Mouse (Mus musculus) embryonic facial prominence, embryonic 14.5 days (tissue): ENCODE results near the gene Cacnb4. TPM values are rescaled to one million over a fixed set of nuclear protein-coding genes. Genes with fewer than 3 reads are reported as not detected.
A peak's percentile ranks its signal among the peaks of the same experiment; 100 is the strongest.

Experiments
- ATAC-seq: fragments of 200-750 bp; cut with Nextera tagmentation; 2 replicates; pipeline ENCODE4 v1.8.0; 2017; ENCODE audit warnings: low read depth, moderate number of reproducible peaks, moderate TSS enrichment
- DNase-seq: peaks from one replicate; pipeline ENCODE4 v3.0.0-alpha.2; 2015; ENCODE audit warnings: low spot score
- H3K27ac ChIP-seq: fragments of 300-500 bp; sonication (generic); replicated peaks from 2 replicates; pipeline ENCODE4 v1.5.1; 2014; ENCODE audit warnings: low read depth, mild to moderate bottlenecking, low read length, moderate library complexity
- H3K27me3 ChIP-seq: fragments of 300-500 bp; sonication (generic); replicated peaks from 2 replicates; pipeline ENCODE4 v1.6.1; 2014; ENCODE audit warnings: low read length; ENCODE audit not compliant: control insufficient read depth, insufficient read depth
- H3K36me3 ChIP-seq: fragments of 300-500 bp; sonication (generic); 2 replicates; pipeline ENCODE4 v1.6.1; 2014; ENCODE audit warnings: low read length, mixed read lengths; ENCODE audit not compliant: control insufficient read depth, insufficient read depth
- H3K4me1 ChIP-seq: fragments of 300-500 bp; sonication (generic); 2 replicates; pipeline ENCODE4 v1.6.1; 2014; ENCODE audit warnings: antibody characterized with exemption, low read length; ENCODE audit not compliant: control insufficient read depth, insufficient read depth
- H3K4me2 ChIP-seq: fragments of 300-500 bp; sonication (generic); 2 replicates; pipeline ENCODE4 v1.6.1; 2014; ENCODE audit warnings: low read depth, mild to moderate bottlenecking, low read length, moderate library complexity, mixed read lengths
- H3K4me3 ChIP-seq: fragments of 300-500 bp; sonication (generic); 2 replicates; pipeline ENCODE4 v1.5.1; 2014; ENCODE audit warnings: low read depth, mild to moderate bottlenecking, low read length
- H3K9ac ChIP-seq: fragments of 300-500 bp; sonication (generic); 2 replicates; pipeline ENCODE4 v1.6.1; 2014; ENCODE audit warnings: low read depth, mild to moderate bottlenecking, low read length, moderate library complexity, mixed read lengths
- H3K9me3 ChIP-seq: fragments of 300-500 bp; sonication (generic); 2 replicates; pipeline ENCODE4 v1.6.1; 2016; ENCODE audit warnings: low read length; ENCODE audit not compliant: control insufficient read depth
- WGBS: fragments of 180-500 bp; shearing (Covaris S2); extraction: QIAGEN DNeasy Blood & Tissue Kit; methylation state at CpG from one replicate; pipeline ENCODE4 v1.1.7; 2014; 5-methylcytosine and 5-hydroxymethylcytosine counted together
- polyA plus RNA-seq: library from polyadenylated mRNA; unstranded; fragments of >200 nt; fragmentation: Nextera tagmentation; extraction: Ambion mirVana; gene quantifications from 2 replicates; pipeline ENCODE4 v1.2.1, GENCODE M21; 2014

The Cacnb4 gene
- polyA plus RNA-seq, 1 experiment from 2014 or later: 1.4 TPM

DNA sequence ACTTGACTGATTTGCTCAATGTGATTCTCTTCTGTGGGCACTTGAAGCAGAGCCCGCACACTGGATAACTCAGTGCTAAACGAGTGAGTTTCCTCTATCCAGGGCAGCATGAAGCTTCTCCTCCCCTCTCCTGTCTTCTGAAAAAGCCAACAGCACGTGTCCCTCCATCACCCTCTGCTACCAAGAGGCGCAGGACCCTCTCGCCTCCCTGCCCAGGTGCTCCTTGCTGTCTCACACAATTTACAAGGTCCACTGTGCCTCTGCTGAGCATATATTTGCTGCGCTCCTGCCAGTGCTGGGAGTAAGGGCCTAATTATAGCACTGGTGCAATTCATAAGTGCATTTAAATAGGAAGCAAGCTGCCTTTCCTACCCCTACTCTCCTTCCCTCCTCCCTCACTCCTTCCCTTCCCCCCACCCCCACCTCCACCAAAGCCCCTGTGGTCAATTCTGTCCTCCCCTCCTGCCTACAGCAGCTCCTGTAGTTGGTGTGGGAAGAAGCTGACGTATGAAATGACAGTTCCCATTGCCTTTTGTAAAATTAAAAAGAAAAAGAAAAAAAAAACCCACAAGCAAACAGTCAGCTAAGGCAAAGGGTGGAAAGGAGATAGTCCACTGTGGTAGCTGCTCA, 86.2 kb downstream of the Cacnb4 start:
- Histone ChIP-seq H3K9me3 (no peaks in the 10 kb centered on the region), H3K4me1 (peaks cover 9% of the 10 kb centered on the region; the same call in 1 of the 2 replicates), H3K27ac (no peak overlapping the region), H3K9ac (no peak overlapping the region; the same call in 1 of the 2 replicates), H3K4me3 (no peak overlapping the region), H3K36me3 (no peaks in the 10 kb centered on the region), H3K4me2 (peak overlapping the region; percentile 6; the same call in 1 of the 2 replicates), H3K27me3 (no peaks in the 10 kb centered on the region)
- DNase-seq (no peak), ATAC-seq (no peak; the same call in 1 of the 2 replicates)
- WGBS: 70% methylated on average over 7 of the region's 7 CpGs

DNA sequence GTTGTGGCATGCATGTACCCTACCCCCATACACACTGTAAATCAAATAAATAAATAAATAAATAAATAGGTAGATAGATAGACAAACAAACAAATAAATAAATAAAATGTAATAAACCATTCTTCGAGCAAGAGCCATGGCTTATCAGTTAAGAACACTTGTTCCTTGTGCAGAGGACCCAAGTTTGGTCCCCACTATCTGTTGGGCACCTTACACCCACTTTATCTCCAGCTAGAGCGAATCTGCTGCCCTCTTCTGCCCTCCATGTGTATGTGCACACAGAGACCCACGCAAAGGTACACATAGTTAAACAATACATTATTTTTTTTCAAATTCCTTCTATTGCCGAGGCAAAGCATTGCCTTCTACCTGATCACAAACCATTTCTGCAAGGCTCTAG, 87.1 kb downstream of the Cacnb4 start:
- H3K9me3 ChIP-seq: no peaks in the 10 kb centered on the region
- DNase-seq (no peak), ATAC-seq (no peak)
- no peak overlapping the region for H3K27ac ChIP-seq
- no peaks in the 10 kb centered on the region for H3K27me3 ChIP-seq
- no peak overlapping the region for H3K4me2 ChIP-seq
- H3K4me1 ChIP-seq: peaks cover 9% of the 10 kb centered on the region; the same call in 1 of the 2 replicates
- 91% methylated on average over 4 of the region's 4 CpGs for WGBS
- no peak overlapping the region for H3K4me3 ChIP-seq
- H3K9ac ChIP-seq: no peak overlapping the region
- no peaks in the 10 kb centered on the region for H3K36me3 ChIP-seq

DNA sequence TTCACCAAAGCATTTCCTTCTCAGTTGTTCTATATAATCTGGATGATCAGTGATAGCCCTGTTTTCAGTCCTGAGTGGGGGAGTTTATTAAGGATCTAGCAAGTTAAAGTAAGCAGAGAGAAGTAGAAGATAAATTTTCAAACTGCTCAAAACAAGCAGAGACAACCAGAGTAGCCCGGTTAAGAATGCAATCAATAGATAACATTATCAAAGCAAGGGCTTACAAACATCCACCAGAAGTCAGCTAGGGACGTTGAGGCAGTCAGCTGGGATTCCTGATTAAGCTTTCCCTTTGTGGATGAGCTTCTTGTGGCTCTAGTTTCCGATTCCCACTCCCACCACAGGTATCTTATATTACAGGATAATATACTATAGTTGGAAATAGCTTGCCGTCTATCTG, 91.2 kb downstream of the Cacnb4 start:
- no peak for ATAC-seq
- Histone ChIP-seq H3K27me3 (no peaks in the 10 kb centered on the region), H3K9me3 (no peaks in the 10 kb centered on the region), H3K9ac (no peak overlapping the region), H3K36me3 (no peaks in the 10 kb centered on the region), H3K4me1 (peaks cover 3% of the 10 kb centered on the region; the same call in 1 of the 2 replicates), H3K4me2 (no peak overlapping the region), H3K4me3 (no peak overlapping the region), H3K27ac (no peak overlapping the region)
- no peak for DNase-seq
- WGBS: 80% methylated on average over 4 of the region's 4 CpGs

DNA sequence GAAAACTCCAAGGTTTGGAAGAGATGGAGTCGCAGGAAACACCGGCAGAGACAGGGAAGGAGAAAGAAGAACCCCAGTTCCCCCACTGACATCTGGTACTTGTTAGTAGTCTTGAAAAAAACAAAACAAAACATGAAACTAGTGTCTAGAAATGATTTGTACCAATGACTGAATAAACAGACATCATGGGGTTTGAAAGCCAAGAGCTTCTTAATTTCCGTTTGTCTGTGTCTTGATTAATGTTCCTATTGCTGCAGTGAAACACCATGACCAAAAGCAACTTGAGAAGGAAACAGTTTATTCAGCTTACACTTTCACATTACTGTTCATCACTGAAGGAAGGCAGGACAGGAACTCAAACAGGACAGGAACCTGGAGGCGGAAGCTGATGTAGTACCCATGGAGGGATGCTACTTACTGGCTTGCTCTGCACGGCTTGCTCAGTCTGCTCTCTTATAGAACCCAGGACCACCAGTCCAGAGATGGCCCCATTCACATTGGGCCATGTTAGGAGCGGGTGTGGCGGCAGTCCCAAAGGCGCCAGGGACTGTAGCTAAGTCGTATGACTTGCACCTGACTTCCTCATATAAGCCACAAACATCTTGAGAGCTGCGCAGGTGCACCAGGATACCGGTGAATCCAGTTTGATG, 95.4 kb downstream of the Cacnb4 start:
- H3K27ac ChIP-seq: peak overlapping the region; percentile 65
- H3K4me3 ChIP-seq: no peak overlapping the region
- H3K9ac ChIP-seq: no peak overlapping the region
- H3K4me2 ChIP-seq: no peak overlapping the region
- H3K27me3 ChIP-seq: no peaks in the 10 kb centered on the region
- no peaks in the 10 kb centered on the region for H3K36me3 ChIP-seq
- DNase-seq: peak; percentile 71
- peaks cover 3% of the 10 kb centered on the region; the same call in 1 of the 2 replicates for H3K4me1 ChIP-seq
- no peaks in the 10 kb centered on the region for H3K9me3 ChIP-seq
- 0 out of 2 replicates have a peak, but pooled peaks have one; percentile 41 for ATAC-seq
- 80% methylated on average over 9 of the region's 11 CpGs for WGBS

DNA sequence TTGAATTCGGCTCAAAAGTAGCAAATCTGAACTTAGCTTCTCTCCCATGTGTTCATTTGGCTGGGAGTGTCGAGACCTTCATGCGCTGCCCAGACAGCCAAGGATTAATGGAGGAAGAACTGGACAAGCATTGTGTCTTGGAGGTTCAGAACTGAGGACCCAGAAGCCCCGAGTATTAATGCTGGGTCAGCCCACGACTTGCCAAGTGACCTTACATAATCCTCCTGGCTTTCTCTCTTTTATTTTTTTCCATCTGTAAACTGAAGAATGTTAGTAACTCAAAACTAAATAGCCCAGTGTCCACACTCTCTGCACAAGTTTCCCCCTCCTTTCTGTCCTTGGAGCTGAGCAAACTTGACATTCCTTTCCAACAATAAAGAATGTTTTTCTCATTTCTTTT, 95.9 kb downstream of the Cacnb4 start:
- no peak overlapping the region for H3K9ac ChIP-seq
- DNase-seq: peak; percentile 29
- H3K27me3 ChIP-seq: no peaks in the 10 kb centered on the region
- no peaks in the 10 kb centered on the region for H3K36me3 ChIP-seq
- H3K4me2 ChIP-seq: no peak overlapping the region
- H3K4me1 ChIP-seq: peaks cover 3% of the 10 kb centered on the region; the same call in 1 of the 2 replicates
- WGBS: 46% methylated on average over 5 of the region's 5 CpGs
- ATAC-seq: peak; percentile 44; the same call in 1 of the 2 replicates
- no peak overlapping the region for H3K4me3 ChIP-seq
- H3K27ac ChIP-seq: 0 out of 2 replicates have a peak overlapping the region, but pooled peaks have one; percentile 31
- H3K9me3 ChIP-seq: no peaks in the 10 kb centered on the region

DNA sequence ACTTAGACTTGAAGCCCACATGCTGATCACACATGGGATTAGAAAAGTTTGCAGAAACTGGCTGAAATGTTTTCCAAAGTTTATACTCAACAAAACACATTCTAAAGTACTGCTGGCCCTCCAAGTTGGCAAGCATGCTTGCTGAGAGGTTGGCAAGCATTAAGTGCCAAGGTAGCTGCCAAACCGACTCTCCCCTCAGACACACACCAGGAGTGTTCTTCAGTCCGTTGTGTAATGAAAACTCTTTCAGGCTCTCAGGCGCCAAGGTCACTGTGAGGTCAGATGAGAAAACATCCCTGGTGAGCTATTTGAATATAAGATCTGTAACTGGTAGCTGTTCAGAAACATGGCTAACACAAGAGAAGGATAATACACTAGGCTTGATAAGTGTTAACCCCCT, 97.8 kb downstream of the Cacnb4 start:
- H3K4me3 ChIP-seq: no peak overlapping the region
- no peaks in the 10 kb centered on the region for H3K27me3 ChIP-seq
- 51% methylated on average over 3 of the region's 3 CpGs for WGBS
- H3K9me3 ChIP-seq: no peaks in the 10 kb centered on the region
- ATAC-seq (no peak), DNase-seq (peak; percentile 47)
- H3K4me1 ChIP-seq: peaks cover 3% of the 10 kb centered on the region; the same call in 1 of the 2 replicates
- no peak overlapping the region for H3K27ac ChIP-seq
- no peak overlapping the region for H3K4me2 ChIP-seq
- no peaks in the 10 kb centered on the region for H3K36me3 ChIP-seq
- H3K9ac ChIP-seq: no peak overlapping the region

DNA sequence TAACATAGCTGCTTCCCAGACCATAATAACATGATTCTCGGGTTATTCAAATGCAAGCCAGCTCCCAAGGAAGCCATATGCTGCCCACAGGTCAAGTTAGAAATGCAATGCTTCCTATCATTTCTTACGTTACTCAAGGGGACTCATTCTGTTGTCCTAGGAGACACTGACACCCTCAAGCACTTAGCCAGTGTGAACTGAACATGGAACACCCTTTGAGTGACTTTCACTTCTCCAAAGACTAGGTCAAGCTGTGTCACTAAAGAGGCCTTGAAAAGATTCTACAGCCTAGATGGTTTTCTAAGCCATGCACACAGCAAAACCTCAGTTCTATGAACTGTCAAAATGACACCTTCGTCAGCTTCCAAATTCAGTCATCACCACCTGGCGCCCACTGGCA, 98.9 kb downstream of the Cacnb4 start:
- H3K4me3 ChIP-seq: no peak overlapping the region
- DNase-seq: no peak
- H3K9ac ChIP-seq: no peak overlapping the region
- ATAC-seq: no peak
- H3K4me2 ChIP-seq: no peak overlapping the region
- no peaks in the 10 kb centered on the region for H3K36me3 ChIP-seq
- WGBS: 79% methylated on average over 4 of the region's 4 CpGs
- H3K4me1 ChIP-seq: peaks cover 3% of the 10 kb centered on the region; the same call in 1 of the 2 replicates
- H3K27me3 ChIP-seq: no peaks in the 10 kb centered on the region
- no peaks in the 10 kb centered on the region for H3K9me3 ChIP-seq
- no peak overlapping the region for H3K27ac ChIP-seq

DNA sequence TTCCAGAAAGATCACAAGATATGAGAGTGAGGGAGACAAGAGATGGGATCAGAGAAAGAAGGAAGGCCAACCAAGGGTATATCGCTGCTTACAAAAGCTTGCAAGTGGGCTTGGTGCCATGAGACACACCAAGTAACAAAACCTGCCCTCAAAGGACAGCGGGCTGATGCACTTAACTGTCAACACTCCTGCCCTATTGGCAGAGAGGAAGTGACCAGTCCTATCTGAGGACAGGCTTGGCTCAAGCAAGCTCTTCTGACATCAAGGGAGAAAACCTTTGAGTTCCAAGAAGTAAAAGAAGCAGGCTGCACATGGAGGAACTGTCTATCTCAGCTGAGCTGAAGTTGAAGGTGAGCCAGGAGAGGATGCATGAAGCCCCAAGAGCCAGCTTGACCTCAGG, 100.1 kb downstream of the Cacnb4 start:
- Histone ChIP-seq H3K4me1 (peaks cover 3% of the 10 kb centered on the region; the same call in 1 of the 2 replicates), H3K9ac (no peak overlapping the region), H3K9me3 (no peaks in the 10 kb centered on the region), H3K27me3 (no peaks in the 10 kb centered on the region), H3K4me3 (no peak overlapping the region), H3K27ac (no peak overlapping the region), H3K4me2 (no peak overlapping the region), H3K36me3 (no peaks in the 10 kb centered on the region)
- no peak for DNase-seq
- no peak for ATAC-seq
- WGBS: 90% methylated on average over 2 of the region's 2 CpGs
